Mouse (Mus musculus) liver, embryonic 14.5 days (tissue): ENCODE data around the gene Ppat. TPM values are rescaled to one million over a fixed set of nuclear protein-coding genes. Genes with fewer than 3 reads are reported as not detected.
A peak's percentile ranks its signal among the peaks of the same experiment; 100 is the strongest.

Source experiments
- ATAC-seq: fragments of 200-750 bp; cut with Nextera tagmentation; 2 replicates; pipeline ENCODE4 v1.8.0; 2017; ENCODE audit warnings: moderate number of reproducible peaks, mild to moderate bottlenecking, moderate library complexity; ENCODE audit not compliant: insufficient read depth
- DNase-seq, 3 experiments: peaks; one replicate each; pipeline ENCODE4 v3.0.0-alpha.2; 2012 to 2013; ENCODE audit warnings: low read depth in 3 of 3, low spot score in 3 of 3
- H3K27ac ChIP-seq: fragments of 300-500 bp; sonication (generic); 2 replicates; pipeline ENCODE4 v1.5.1; 2014; ENCODE audit warnings: moderate library complexity, mild to moderate bottlenecking, control low read depth, inconsistent platforms
- H3K27me3 ChIP-seq: fragments of 300-500 bp; sonication (generic); 2 replicates; pipeline ENCODE4 v1.6.1; 2014; ENCODE audit warnings: mild to moderate bottlenecking, low read length, moderate library complexity; ENCODE audit not compliant: control insufficient read depth, insufficient read depth
- H3K36me3 ChIP-seq: fragments of 300-500 bp; sonication (generic); replicated peaks from 2 replicates; pipeline ENCODE4 v1.6.1; 2014; ENCODE audit warnings: low read depth; ENCODE audit not compliant: control insufficient read depth, insufficient read depth
- H3K4me1 ChIP-seq, 2 experiments: fragments of 200-500 bp in 1 of 2; fragments of 300-500 bp in 1 of 2; sonication (generic) in 1 of 2; replicated peaks; 2 replicates each; pipeline ENCODE4 v1.6.1; 2012 to 2014; ENCODE audit warnings: antibody characterized with exemption in 1 of 2, inconsistent platforms in 1 of 2, low read length in 1 of 2; ENCODE audit not compliant: control insufficient read depth in 2 of 2, insufficient read depth in 2 of 2
- H3K4me2 ChIP-seq: fragments of 300-500 bp; sonication (generic); 2 replicates; pipeline ENCODE4 v1.6.1; 2014; ENCODE audit warnings: low read depth, mild to moderate bottlenecking, control low read depth, moderate library complexity
- H3K4me3 ChIP-seq, 2 experiments: fragments of 200-500 bp in 1 of 2; fragments of 300-500 bp in 1 of 2; sonication (generic) in 1 of 2; 2 replicates each; pipeline ENCODE4 v1.5.1; 2012 to 2014; ENCODE audit warnings: low read depth in 2 of 2, low read length in 2 of 2, mild to moderate bottlenecking in 2 of 2, control low read depth in 1 of 2, inconsistent platforms in 1 of 2, moderate library complexity in 1 of 2; ENCODE audit not compliant: insufficient read depth in 1 of 2
- H3K9ac ChIP-seq: fragments of 300-500 bp; sonication (generic); replicated peaks from 2 replicates; pipeline ENCODE4 v1.6.1; 2014; ENCODE audit warnings: mild to moderate bottlenecking, control low read depth, moderate library complexity
- H3K9me3 ChIP-seq: fragments of 300-500 bp; sonication (generic); 2 replicates; pipeline ENCODE4 v1.6.1; 2016; ENCODE audit warnings: low read length, mixed read lengths; ENCODE audit not compliant: control insufficient read depth
- CTCF ChIP-seq: IDR thresholded peaks from 2 replicates; pipeline ENCODE4 v1.5.1; 2016; ENCODE audit warnings: antibody characterized with exemption, low read depth, control low read depth
- EP300 ChIP-seq: IDR thresholded peaks from 2 replicates; pipeline ENCODE4 v1.6.1; 2016; ENCODE audit warnings: antibody characterized with exemption, low read depth
- WGBS: fragments of 180-500 bp; shearing (Covaris S2); extraction: QIAGEN DNeasy Blood & Tissue Kit; methylation state at CpG from one replicate; pipeline ENCODE4 v1.1.7; 2014; ENCODE audit not compliant: insufficient replicate concordance; 5-methylcytosine and 5-hydroxymethylcytosine counted together
- polyA plus RNA-seq, 2 experiments: library from polyadenylated mRNA; depleted of rRNA in 1 of 2; stranded (reverse) in 1 of 2; unstranded in 1 of 2; fragments of >200 nt; fragmentation: Nextera tagmentation in 1 of 2; extraction: Ambion mirVana in 1 of 2; gene quantifications; 2 replicates each; pipeline versions ENCODE4 v1.2.1 to v1.2.3; 2012 to 2014

Gene Ppat
- polyA plus RNA-seq, 2 experiments: 15.3 to 29.2 TPM

GRCm38 (mm10) chr5:76906155-76906499 lies 45.3 kb downstream of the Ppat start:
- 12% methylated on average over 3 of the region's 3 CpGs for WGBS
- Histone ChIP-seq H3K4me3 (peak overlapping the region; percentile 72 to 95), H3K9ac (peak overlapping the region; percentile 94), H3K36me3 (no peaks in the 10 kb centered on the region), H3K27ac (peak overlapping the region; percentile 89), H3K27me3 (no peaks in the 10 kb centered on the region), H3K4me1 (peaks cover 6 to 11% of the 10 kb centered on the region in 2 experiments; a peak in 3 of 4 replicates), H3K4me2 (peak overlapping the region; percentile 97), H3K9me3 (no peaks in the 10 kb centered on the region)
- no peak for DNase-seq
- TF ChIP-seq EP300 (no peak), CTCF (no peak)
- ATAC-seq: no peak

- Histone ChIP-seq H3K27me3 (no peaks in the 10 kb centered on the region), H3K9ac (peak within 1 kb of the TSS; percentile 94), H3K27ac (peak within 1 kb of the TSS; percentile 89), H3K4me2 (peak within 1 kb of the TSS; percentile 97), H3K4me1 (peaks cover 6 to 11% of the 10 kb centered on the region in 2 experiments; a peak in 3 of 4 replicates), H3K9me3 (no peaks in the 10 kb centered on the region), H3K36me3 (no peaks in the 10 kb centered on the region), H3K4me3 (peak within 1 kb of the TSS; percentile 72 to 95)
- whole genome bisulfite sequencing: under 1% methylated on average over 47 of the region's 47 CpGs
- peak; percentile 57 for TF ChIP-seq CTCF
- no peak for TF ChIP-seq EP300
- peak; percentile 89 to 90 (median 89) for DNase-seq
- peak; percentile 99 for ATAC-seq
These were observed 45.8 kb downstream of the Ppat start, which contains the start of gene Aasdh for GRCm38 (mm10) chr5:76905405-76906154. Gene Aasdh (minus strand): TSS chr5:76905514.

GRCm38 (mm10) chr5:76904713-76905404 lies 46.5 kb downstream of the Ppat start:
- WGBS: 1% methylated on average over 19 of the region's 19 CpGs
- Histone ChIP-seq H3K27me3 (no peaks in the 10 kb centered on the region), H3K9ac (peak overlapping the region; percentile 94), H3K4me1 (peaks cover 6 to 11% of the 10 kb centered on the region in 2 experiments; a peak in 3 of 4 replicates), H3K4me2 (peak overlapping the region; percentile 97), H3K36me3 (no peaks in the 10 kb centered on the region), H3K27ac (peak overlapping the region; percentile 58), H3K4me3 (peak overlapping the region; percentile 72 to 95), H3K9me3 (no peaks in the 10 kb centered on the region)
- ATAC-seq (peak; percentile 63), DNase-seq (peak in 1 of 3 experiments; percentile 13)
- TF ChIP-seq CTCF (no peak), EP300 (no peak)

GRCm38 (mm10) chr5:76902131-76902530 lies 49.2 kb downstream of the Ppat start:
- H3K27me3 ChIP-seq: no peaks in the 10 kb centered on the region
- H3K9ac ChIP-seq: no peak overlapping the region
- H3K4me1 ChIP-seq: peaks cover 6 to 11% of the 10 kb centered on the region in 2 experiments; a peak in 3 of 4 replicates
- H3K4me2 ChIP-seq: no peak overlapping the region
- H3K27ac ChIP-seq: no peak overlapping the region
- TF ChIP-seq CTCF (no peak), EP300 (no peak)
- no peaks in the 10 kb centered on the region for H3K36me3 ChIP-seq
- ATAC-seq (no peak), DNase-seq (no peak)
- H3K4me3 ChIP-seq: no peak overlapping the region
- 27% methylated on average over 4 of the region's 4 CpGs for WGBS
- no peaks in the 10 kb centered on the region for H3K9me3 ChIP-seq

GRCm38 (mm10) chr5:76893084-76893483 lies 58.3 kb downstream of the Ppat start:
- H3K4me1 ChIP-seq: no peaks in the 10 kb centered on the region
- H3K9me3 ChIP-seq: no peaks in the 10 kb centered on the region
- peaks cover 3% of the 10 kb centered on the region for H3K36me3 ChIP-seq
- no peak overlapping the region for H3K4me2 ChIP-seq
- TF ChIP-seq EP300 (no peak), CTCF (no peak)
- H3K4me3 ChIP-seq: no peak overlapping the region
- no peak overlapping the region for H3K9ac ChIP-seq
- 80% methylated on average over 2 of the region's 2 CpGs for WGBS
- no peak for DNase-seq
- ATAC-seq: no peak
- H3K27ac ChIP-seq: no peak overlapping the region
- H3K27me3 ChIP-seq: no peaks in the 10 kb centered on the region
